In genomic region chr10:37630403-37630802, GRCm38 (mm10) we compare ENCODE assay signal across 16 mouse cellular contexts.
"Had no signal": no experiment of that assay in that cellular context is flagged by ENCODE, and none has a peak within 500 bp of the region (broad histone marks: within the 10 kb centered on the region; RNA-seq: fewer than 3 reads in every experiment).

No protein-coding gene starts in this region.

- H3K4me3 ChIP-seq: liver, embryonic 15.5 days; lung, embryonic 15.5 days; megakaryocyte, embryonic 14.5 days; midbrain, embryonic 12.5 days; midbrain, embryonic 15.5 days; neural tube, embryonic 12.5 days had no signal

- H3K36me3 ChIP-seq: liver, embryonic 15.5 days; lung, embryonic 15.5 days; midbrain, embryonic 12.5 days; midbrain, embryonic 15.5 days; neural tube, embryonic 12.5 days had no signal

- H3K4me1 ChIP-seq: liver, embryonic 15.5 days; lung, embryonic 15.5 days; megakaryocyte, embryonic 14.5 days; midbrain, embryonic 12.5 days; midbrain, embryonic 15.5 days had no signal

- DNase-seq: liver, postnatal 0 days; lung, adult 2 months; lung, postnatal 14 days; lung, postnatal 36 days; right cerebral cortex, postnatal 14 days; thymus, adult 18-20 months; thymus, postnatal 14 days; thymus, postnatal 36 days had no signal

- H3K4me2 ChIP-seq: liver, embryonic 15.5 days; lung, embryonic 15.5 days; midbrain, embryonic 12.5 days; midbrain, embryonic 15.5 days; neural tube, embryonic 12.5 days had no signal

- H3K27ac ChIP-seq: liver, embryonic 15.5 days; lung, embryonic 15.5 days; macrophage; midbrain, embryonic 12.5 days; midbrain, embryonic 15.5 days; neural tube, embryonic 12.5 days had no signal

- ATAC-seq: liver, postnatal 0 days; lung, postnatal 0 days; midbrain, embryonic 15.5 days had no signal

- H3K9ac ChIP-seq: liver, embryonic 15.5 days; liver, postnatal 0 days; lung, embryonic 15.5 days; midbrain, embryonic 12.5 days; midbrain, embryonic 15.5 days; neural tube, embryonic 12.5 days had no signal

- H3K9me3 ChIP-seq: liver, embryonic 15.5 days; lung, embryonic 15.5 days; megakaryocyte, embryonic 14.5 days; midbrain, embryonic 12.5 days; midbrain, embryonic 15.5 days; neural tube, embryonic 12.5 days had no signal

- H3K27me3 ChIP-seq: liver, embryonic 15.5 days; lung, embryonic 15.5 days; megakaryocyte, embryonic 14.5 days; midbrain, embryonic 12.5 days; midbrain, embryonic 15.5 days; neural tube, embryonic 12.5 days had no signal
